Mouse (Mus musculus): ENCODE results near the gene Cbx7.
"Not testable (repeated sequence)": the region's sequence is repeated elsewhere in the genome, so short reads cannot be mapped to it uniquely, and the experiment has no call there.

Gene Cbx7

GRCm38 (mm10) chr15:79895221-79896079, 75.5 kb downstream of the Cbx7 start:
- DNase-seq (ENCODE audit: extremely low read depth, low read depth): not testable (repeated sequence)

GRCm38 (mm10) chr15:79894343-79894742, 76.6 kb downstream of the Cbx7 start:
- no peak for DNase-seq (ENCODE audit: extremely low read depth, low read depth)

- DNase-seq (ENCODE audit: extremely low read depth, low read depth): no peak
Measured at GRCm38 (mm10) chr15:79893824-79894123, 77.1 kb downstream of the Cbx7 start.

- no peak for DNase-seq (ENCODE audit: extremely low read depth, low read depth)
Measured at GRCm38 (mm10) chr15:79892995-79893823, 77.7 kb downstream of the Cbx7 start.

DNA sequence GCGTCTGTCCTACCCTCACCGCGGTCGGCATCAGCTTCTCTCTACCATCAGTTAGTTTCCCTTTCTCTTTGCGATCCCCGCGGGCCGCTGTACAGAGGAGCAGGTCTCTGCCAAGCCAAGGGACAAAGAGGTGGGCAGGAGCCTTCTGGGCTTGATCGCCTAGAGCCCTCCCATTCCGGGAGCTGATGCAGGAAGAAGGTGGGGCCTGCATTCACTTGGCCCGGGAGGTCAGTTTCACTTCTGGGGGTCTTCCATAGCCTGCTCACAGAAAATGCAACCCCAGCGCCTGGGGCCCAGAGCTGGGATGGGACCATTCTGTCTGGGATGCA, 78.7 kb downstream of the Cbx7 start:
- peak; percentile 59 for DNase-seq (ENCODE audit: extremely low read depth, low read depth)

DNA sequence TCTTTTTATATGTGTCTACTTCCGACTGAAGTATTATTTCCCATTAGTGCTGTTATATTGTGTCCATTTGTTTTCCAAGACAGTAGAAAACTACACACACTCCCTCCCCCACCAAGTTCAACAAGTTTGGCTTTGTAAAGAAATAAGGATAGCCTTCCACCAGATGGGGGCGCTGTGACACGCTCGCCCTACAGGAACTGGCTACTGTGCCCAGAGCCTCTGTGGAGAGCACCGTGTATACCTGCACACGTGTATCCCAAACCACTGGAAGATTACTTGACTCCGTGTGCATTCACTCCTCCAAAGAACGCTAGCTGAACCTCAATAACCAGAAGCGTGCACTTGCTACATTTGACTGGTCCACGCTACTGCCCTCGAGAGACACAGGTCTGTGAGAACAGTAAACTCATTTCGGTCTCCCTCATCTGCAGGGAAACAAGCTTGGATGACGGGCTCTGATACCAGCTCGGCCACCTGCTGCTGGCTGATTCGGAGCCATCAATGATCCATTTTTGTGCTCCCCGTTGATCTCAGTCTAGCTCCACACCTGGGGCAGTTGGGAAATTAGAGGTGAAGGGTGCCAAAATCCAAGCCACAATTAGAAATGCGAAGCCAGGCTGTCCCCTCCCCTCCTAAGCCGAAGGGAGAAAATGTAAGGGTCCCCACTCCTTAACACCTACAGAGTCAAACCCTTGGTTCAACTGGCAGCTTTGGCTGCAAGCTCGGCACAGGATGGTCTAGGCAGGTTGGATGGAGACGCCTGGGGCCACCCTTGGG, 79.3 kb downstream of the Cbx7 start, which contains the start of gene Apobec3:
Gene Apobec3 (plus strand): TSS at position 224 of the 777 bp plus-strand sequence.
- DNase-seq (ENCODE audit: extremely low read depth, low read depth): peak; percentile 76

- no peak for DNase-seq (ENCODE audit: extremely low read depth, low read depth)
Measured at GRCm38 (mm10) chr15:79884820-79885219, 86.1 kb downstream of the Cbx7 start.

GRCm38 (mm10) chr15:79883352-79883822, 87.5 kb downstream of the Cbx7 start:
- no peak for DNase-seq (ENCODE audit: extremely low read depth, low read depth)

- DNase-seq (ENCODE audit: extremely low read depth, low read depth): no peak
Measured at GRCm38 (mm10) chr15:79882623-79883267, 88.2 kb downstream of the Cbx7 start.

DNA sequence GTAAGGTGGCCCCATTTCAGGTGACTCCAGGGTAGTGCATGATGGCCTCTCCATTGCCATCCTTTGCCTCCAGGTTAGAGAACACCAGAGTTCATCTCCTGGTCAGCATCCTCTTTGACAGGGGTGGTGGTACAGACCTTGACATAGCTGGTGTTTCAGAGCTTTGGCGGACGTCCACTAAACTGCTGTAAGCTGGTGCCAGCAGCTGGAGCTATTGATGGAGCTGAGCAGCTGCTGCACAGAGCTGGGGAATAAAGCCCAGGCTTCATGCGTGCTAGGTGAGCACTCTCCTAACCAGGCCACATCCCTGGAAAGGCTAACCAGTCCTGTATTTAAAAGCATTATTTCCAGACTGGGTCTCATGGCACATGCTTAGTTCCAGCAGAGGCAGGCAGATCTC, 90.4 kb downstream of the Cbx7 start:
- DNase-seq (ENCODE audit: extremely low read depth, low read depth): no peak

- peak; percentile 81 for DNase-seq (ENCODE audit: extremely low read depth, low read depth)
Measured at GRCm38 (mm10) chr15:79879319-79879718, 91.6 kb downstream of the Cbx7 start.

- DNase-seq (ENCODE audit: extremely low read depth, low read depth): peak; percentile 88
Measured at GRCm38 (mm10) chr15:79878725-79879136, 92.2 kb downstream of the Cbx7 start.

- DNase-seq (ENCODE audit: extremely low read depth, low read depth): no peak
Measured at GRCm38 (mm10) chr15:79875261-79875995, 95.5 kb downstream of the Cbx7 start.

DNA sequence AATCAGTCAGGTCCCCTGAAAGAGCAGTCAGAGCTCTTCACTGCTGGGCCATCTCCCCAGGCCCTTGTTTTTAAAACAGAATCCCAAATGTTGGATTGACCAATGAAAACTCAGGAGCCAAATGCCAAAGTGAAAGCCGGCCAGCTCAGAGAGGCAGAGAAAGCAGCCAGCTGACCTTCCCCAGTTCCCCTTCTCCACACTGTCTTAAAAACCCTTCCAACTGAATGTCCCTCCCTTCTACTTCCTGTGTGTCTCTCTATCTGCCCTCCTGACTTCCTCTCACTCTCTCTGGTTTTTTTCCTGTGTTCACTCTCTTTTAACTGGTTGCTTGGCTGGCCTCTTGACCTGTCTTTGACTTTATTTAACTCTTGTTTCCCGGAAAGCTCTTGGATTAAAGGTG, 96.9 kb downstream of the Cbx7 start:
- DNase-seq (ENCODE audit: extremely low read depth, low read depth): peak; percentile 63

- DNase-seq (ENCODE audit: extremely low read depth, low read depth): no peak
Measured at GRCm38 (mm10) chr15:79873545-79873944, 97.4 kb downstream of the Cbx7 start.

DNA sequence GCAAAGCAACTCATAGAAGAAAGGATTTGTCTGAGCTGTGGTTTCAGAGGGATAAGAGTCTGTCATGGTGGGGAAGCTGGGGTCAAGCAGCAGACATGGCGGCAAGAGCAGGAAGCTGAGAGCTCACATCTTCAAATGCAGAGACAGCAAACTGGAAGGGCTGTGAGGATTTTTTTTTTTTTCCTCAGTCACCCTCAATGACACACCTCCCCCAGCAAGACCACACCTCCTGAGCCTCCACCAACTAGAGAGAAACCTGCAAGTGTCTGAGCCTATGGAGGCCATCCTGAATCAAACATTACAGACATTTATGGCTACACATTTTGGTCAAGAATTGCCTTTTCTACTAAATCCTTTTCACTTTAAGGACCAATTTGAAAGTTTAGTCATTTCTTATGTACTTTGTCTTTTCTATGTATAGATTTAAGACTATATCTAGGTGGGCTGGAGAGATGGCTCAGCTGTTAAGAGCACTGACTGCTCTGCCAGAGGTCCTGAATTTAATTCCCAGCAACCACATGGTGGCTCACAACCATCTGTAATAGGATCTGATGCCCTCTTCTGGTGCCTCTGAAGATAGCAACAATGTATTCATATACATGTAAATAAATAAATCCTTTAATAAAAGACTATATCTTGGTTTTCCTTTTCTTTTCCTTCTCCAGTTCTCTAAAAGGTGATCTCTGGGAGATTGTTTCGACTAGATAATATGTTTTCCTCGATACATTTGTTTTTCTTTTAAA, 103.5 kb downstream of the Cbx7 start:
- no peak for DNase-seq (ENCODE audit: extremely low read depth, low read depth)

All from MEL-GATA-1-ER (cell line).